Mouse (Mus musculus) myocyte (in vitro differentiated cells): ENCODE data around the gene Slc34a1. TPM values are rescaled to one million over a fixed set of nuclear protein-coding genes. Genes with fewer than 3 reads are reported as not detected.
A peak's percentile ranks its signal among the peaks of the same experiment; 100 is the strongest.

Experiments used
- H3K27me3 ChIP-seq: one replicate; pipeline ENCODE4 v1.6.1; 2011; ENCODE audit not compliant: control insufficient read depth, insufficient read depth, insufficient read length
- H3K36me3 ChIP-seq: one replicate; pipeline ENCODE4 v1.6.1; 2011; ENCODE audit not compliant: control insufficient read depth, insufficient read depth
- H3K4me2 ChIP-seq: one replicate; pipeline ENCODE4 v1.6.1; 2011; ENCODE audit warnings: low read depth, control low read depth
- H3K4me3 ChIP-seq: one replicate; pipeline ENCODE4 v1.5.1; 2011; ENCODE audit warnings: mild to moderate bottlenecking, control low read depth, moderate library complexity
- H3K79me2 ChIP-seq: one replicate; pipeline ENCODE4 v1.6.1; 2011; ENCODE audit not compliant: control insufficient read depth, insufficient read depth
- H3ac ChIP-seq: one replicate; pipeline ENCODE4 v1.6.1; 2011; ENCODE audit not compliant: control insufficient read depth, insufficient read length
- CEBPB ChIP-seq: IDR thresholded peaks from 2 replicates; pipeline ENCODE4 v1.6.1; 2011; ENCODE audit warnings: mild to moderate bottlenecking, moderate library complexity; ENCODE audit not compliant: poor library complexity, insufficient read depth, severe bottlenecking
- E2F4 ChIP-seq: IDR thresholded peaks from one replicate; pipeline ENCODE4 v1.6.1; 2011; ENCODE audit warnings: mild to moderate bottlenecking, control low read depth, moderate library complexity; ENCODE audit not compliant: insufficient read depth
- MAX ChIP-seq: IDR thresholded peaks from one replicate; pipeline ENCODE4 v1.6.1; 2011; ENCODE audit warnings: low read depth, mild to moderate bottlenecking, control low read depth
- MYOD1 ChIP-seq, 3 experiments: IDR thresholded peaks; one replicate each; pipeline ENCODE4 v1.6.1; 2011; ENCODE audit warnings: control low read depth in 2 of 3, low read depth in 2 of 3, mild to moderate bottlenecking in 2 of 3, moderate library complexity in 1 of 3; ENCODE audit not compliant: insufficient read length in 2 of 3, control insufficient read depth in 1 of 3
- MYOG ChIP-seq, 3 experiments: IDR thresholded peaks; one replicate each; pipeline ENCODE4 v1.6.1; 2011; ENCODE audit warnings: control low read depth in 2 of 3, low read depth in 2 of 3, mild to moderate bottlenecking in 2 of 3; ENCODE audit not compliant: insufficient read length in 2 of 3, control insufficient read depth in 1 of 3, insufficient read depth in 1 of 3
- POLR2A ChIP-seq: IDR thresholded peaks from one replicate; pipeline ENCODE4 v1.6.1; 2011; ENCODE audit warnings: low read depth, mild to moderate bottlenecking, control low read depth, moderate library complexity; ENCODE audit not compliant: insufficient read length
- POLR2AphosphoS2 ChIP-seq: IDR thresholded peaks from one replicate; pipeline ENCODE4 v1.6.1; 2011; ENCODE audit warnings: low read depth, control low read depth; ENCODE audit not compliant: insufficient read length
- REST ChIP-seq: IDR thresholded peaks from one replicate; pipeline ENCODE4 v1.6.1; 2011; ENCODE audit warnings: mild to moderate bottlenecking, control low read depth, moderate library complexity; ENCODE audit not compliant: insufficient read depth, insufficient read length
- SRF ChIP-seq: IDR thresholded peaks from one replicate; pipeline ENCODE4 v1.6.1; 2011; ENCODE audit warnings: low read depth; ENCODE audit not compliant: control insufficient read depth, insufficient read length
- TCF12 ChIP-seq: IDR thresholded peaks from one replicate; pipeline ENCODE4 v1.6.1; 2011; ENCODE audit warnings: mild to moderate bottlenecking, control low read depth; ENCODE audit not compliant: poor library complexity, insufficient read depth, severe bottlenecking
- TCF3 ChIP-seq: IDR thresholded peaks from one replicate; pipeline ENCODE4 v1.6.1; 2011; ENCODE audit warnings: low read depth, control low read depth; ENCODE audit not compliant: insufficient read length
- USF1 ChIP-seq: IDR thresholded peaks from one replicate; pipeline ENCODE4 v1.6.1; 2011; ENCODE audit warnings: low read depth, mild to moderate bottlenecking, control low read depth, moderate library complexity
- polyA plus RNA-seq: library from polyadenylated mRNA; unstranded; fragments of >200 nt; fragmentation: generic; extraction: Trizol; gene quantifications from one replicate; pipeline ENCODE4 v1.2.1, GENCODE M21; 2012; ENCODE audit warnings: missing spikeins

The Slc34a1 gene
- polyA plus RNA-seq = 0.04 TPM

- H3K36me3 ChIP-seq = no peaks in the 10 kb centered on the region
- H3K4me3 ChIP-seq = no peak within 1 kb of the TSS
- TF ChIP-seq MYOG (IDR thresholded peaks at IDR 0.05; ENCODE audit: control insufficient read depth in 1 of 3, insufficient read depth in 1 of 3, insufficient read length in 2 of 3, low read depth in 2 of 3) (peak in 1 of 3 experiments; percentile 59), MYOD1 (IDR thresholded peaks at IDR 0.05; ENCODE audit: control insufficient read depth in 1 of 3, insufficient read length in 2 of 3, low read depth in 2 of 3) (peak in 1 of 3 experiments; percentile 47), CEBPB (no peak), SRF (no peak), REST (no peak), TCF3 (no peak), POLR2A (no peak)
- H3ac ChIP-seq = no peak within 1 kb of the TSS
- no peaks in the 10 kb centered on the region for H3K79me2 ChIP-seq
- H3K4me2 ChIP-seq = no peak within 1 kb of the TSS
- peaks cover 38% of the 10 kb centered on the region for H3K27me3 ChIP-seq
Observed at GRCm38 (mm10) chr13:55398088-55398487, at the start of gene Slc34a1. TSS of gene Slc34a1 (plus strand) at chr13:55398187.

- Histone ChIP-seq H3ac (no peak overlapping the region), H3K79me2 (peaks cover 61% of the 10 kb centered on the region), H3K36me3 (peaks cover 20% of the 10 kb centered on the region), H3K4me3 (peak overlapping the region; percentile 70), H3K27me3 (peaks cover 7% of the 10 kb centered on the region), H3K4me2 (peak overlapping the region; percentile 86)
- TF ChIP-seq E2F4 (no peak), TCF3 (no peak), MYOD1 (IDR thresholded peaks at IDR 0.05; ENCODE audit: control insufficient read depth in 1 of 3, insufficient read length in 2 of 3, low read depth in 2 of 3) (no peak), TCF12 (no peak), MYOG (IDR thresholded peaks at IDR 0.05; ENCODE audit: control insufficient read depth in 1 of 3, insufficient read depth in 1 of 3, insufficient read length in 2 of 3, low read depth in 2 of 3) (no peak), SRF (no peak), CEBPB (no peak), USF1 (no peak), MAX (no peak), REST (no peak), POLR2A (no peak), POLR2AphosphoS2 (no peak)
Observed at GRCm38 (mm10) chr13:55361145-55361544, 36.8 kb upstream of the Slc34a1 start.

- Histone ChIP-seq H3ac (peak overlapping the region; percentile 20), H3K27me3 (peaks cover 7% of the 10 kb centered on the region), H3K4me2 (peak overlapping the region; percentile 86), H3K4me3 (peak overlapping the region; percentile 70), H3K79me2 (peaks cover 52% of the 10 kb centered on the region), H3K36me3 (peaks cover 12% of the 10 kb centered on the region)
- TF ChIP-seq MYOD1 (IDR thresholded peaks at IDR 0.05; ENCODE audit: control insufficient read depth in 1 of 3, insufficient read length in 2 of 3, low read depth in 2 of 3) = peak; percentile 7 to 94 (median 88)
- peak in 1 of 3 experiments; percentile 54 for TF ChIP-seq MYOG (IDR thresholded peaks at IDR 0.05; ENCODE audit: control insufficient read depth in 1 of 3, insufficient read depth in 1 of 3, insufficient read length in 2 of 3, low read depth in 2 of 3)
- TF ChIP-seq POLR2AphosphoS2 = no peak
Observed at GRCm38 (mm10) chr13:55361974-55362452, 36.0 kb upstream of the Slc34a1 start.

GRCm38 (mm10) chr13:55362453-55363060, 35.4 kb upstream of the Slc34a1 start, which contains the start of gene Lman2:
TSS of gene Lman2 (minus strand) at chr13:55362783.
- Histone ChIP-seq H3K4me2 (peak within 1 kb of the TSS; percentile 86), H3ac (peak within 1 kb of the TSS; percentile 20), H3K36me3 (peaks cover 10% of the 10 kb centered on the region), H3K79me2 (peaks cover 47% of the 10 kb centered on the region), H3K27me3 (peaks cover 7% of the 10 kb centered on the region), H3K4me3 (peak within 1 kb of the TSS; percentile 70)
- peak; percentile 49 for TF ChIP-seq POLR2A
- peak; percentile 20 for TF ChIP-seq POLR2AphosphoS2
- TF ChIP-seq REST = no peak
- peak; percentile 41 for TF ChIP-seq SRF
- peak; percentile 38 for TF ChIP-seq E2F4

GRCm38 (mm10) chr13:55368401-55368800, 29.6 kb upstream of the Slc34a1 start:
- no peaks in the 10 kb centered on the region for H3K36me3 ChIP-seq
- no peak overlapping the region for H3K4me2 ChIP-seq
- no peak overlapping the region for H3ac ChIP-seq
- no peaks in the 10 kb centered on the region for H3K79me2 ChIP-seq
- H3K4me3 ChIP-seq = no peak overlapping the region
- peaks cover 13% of the 10 kb centered on the region for H3K27me3 ChIP-seq
- TF ChIP-seq CEBPB (no peak), MYOG (IDR thresholded peaks at IDR 0.05; ENCODE audit: control insufficient read depth in 1 of 3, insufficient read depth in 1 of 3, insufficient read length in 2 of 3, low read depth in 2 of 3) (no peak), REST (no peak), MAX (no peak), E2F4 (no peak), USF1 (no peak), SRF (no peak), POLR2AphosphoS2 (no peak), TCF3 (no peak), POLR2A (no peak), MYOD1 (IDR thresholded peaks at IDR 0.05; ENCODE audit: control insufficient read depth in 1 of 3, insufficient read length in 2 of 3, low read depth in 2 of 3) (no peak), TCF12 (no peak)
